In the genomic region with DNA sequence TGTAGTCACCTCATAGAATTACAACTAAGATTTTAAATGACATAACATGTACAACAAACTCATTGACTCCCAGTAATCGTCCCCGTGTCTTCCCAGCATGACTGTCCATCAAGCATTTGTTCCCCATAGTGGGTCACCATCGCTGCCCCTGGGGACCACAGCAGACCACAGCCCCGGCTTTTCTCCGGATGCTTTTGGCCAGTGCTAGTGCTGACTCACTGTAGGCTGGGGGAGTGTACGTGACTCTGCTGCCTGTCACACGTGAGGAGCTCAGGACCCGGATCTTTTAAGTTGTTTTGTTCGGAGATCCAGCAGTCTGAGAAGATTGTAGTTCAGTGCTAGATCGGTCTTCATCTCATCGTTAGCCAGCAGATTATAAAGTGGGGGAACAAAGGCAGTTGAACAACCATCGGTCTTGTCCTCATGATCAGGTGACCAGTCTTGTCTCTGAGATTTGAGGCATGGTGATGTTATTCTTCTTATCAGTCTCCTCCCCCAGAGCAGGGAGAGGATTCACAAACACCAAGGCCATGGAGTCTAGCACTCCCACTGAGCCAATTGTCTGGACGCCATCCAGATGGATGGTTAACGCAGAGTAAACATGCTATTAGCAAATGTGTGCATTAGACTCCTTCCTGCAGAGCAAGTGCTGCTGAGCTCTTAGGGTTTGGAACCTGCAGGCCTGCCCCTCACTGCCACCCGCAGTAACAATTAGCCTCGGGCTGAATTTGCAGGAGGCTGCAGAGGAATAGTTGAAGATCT, we compare ENCODE assay signal across 9 mouse cellular contexts.
DNase-seq lines count a peak whose midpoint lies in the region; ATAC-seq and TF ChIP-seq lines count a peak whose summit lies in the region.
"Had no signal": no experiment of that assay in that cellular context is flagged by ENCODE, and none has a peak within 500 bp of the region (broad histone marks: within the 10 kb centered on the region; RNA-seq: fewer than 3 reads in every experiment).

No protein-coding gene starts in this region.

- 60% methylated on average over 16 of the region's 16 CpGs for WGBS in hindbrain, postnatal 0 days

- no peaks in the 10 kb centered on the region for H3K9me3 ChIP-seq in ES-E14 (ENCODE audit: control insufficient read depth, insufficient read depth, low read depth, low read length)
- no peaks in the 10 kb centered on the region for H3K9me3 ChIP-seq in hindbrain, postnatal 0 days (ENCODE audit: low read length)

- H3K36me3 ChIP-seq in ES-E14 (ENCODE audit: control insufficient read depth, insufficient read depth, low read length, poor library complexity, severe bottlenecking) = no peaks in the 10 kb centered on the region
- no peaks in the 10 kb centered on the region for H3K36me3 ChIP-seq in hindbrain, postnatal 0 days (ENCODE audit: insufficient read depth, low read length)

- 0 out of 2 replicates have a peak, but pooled peaks have one; percentile 27 for ATAC-seq in hindbrain, postnatal 0 days
- ATAC-seq in megakaryocyte, adult 5-6 weeks (ENCODE audit: poor library complexity, severe bottlenecking) = no peak

- H3K27ac ChIP-seq in ES-E14 (ENCODE audit: insufficient read depth, low read depth, low read length, poor library complexity, severe bottlenecking) = peak overlapping the region; percentile 57; the same call in 1 of the 2 replicates
- no peak overlapping the region for H3K27ac ChIP-seq in hindbrain, postnatal 0 days

- peak; percentile 12 for DNase-seq in kidney, postnatal 10 days
- no peak for DNase-seq in kidney, adult 18-20 months
- peak; percentile 64 for DNase-seq in 3134 (ENCODE audit: extremely low read depth, insufficient read length, low spot score)
- no peak for DNase-seq in ES-E14 (ENCODE audit: low read depth, low spot score)
- peak; percentile 47 for DNase-seq in hindbrain, postnatal 0 days (ENCODE audit: low spot score)
- no peak for DNase-seq in cerebellum, postnatal 25 days
- DNase-seq: kidney, adult 2 months; thymus, adult 18-20 months had no signal

- TF ChIP-seq CTCF in hindbrain, postnatal 0 days (IDR thresholded peaks at IDR 0.05; ENCODE audit: low read depth) = no peak

- H3K9ac ChIP-seq in ES-E14 (ENCODE audit: insufficient read depth, low read depth, low read length, poor library complexity, severe bottlenecking) = no peak overlapping the region
- no peak overlapping the region for H3K9ac ChIP-seq in hindbrain, postnatal 0 days (replicated peaks; ENCODE audit: low read length)

- H3K4me3 ChIP-seq in ES-E14 (ENCODE audit: insufficient read depth in 1 of 2, low read depth in 1 of 2, low read length in 2 of 2, poor library complexity in 1 of 2, severe bottlenecking in 1 of 2) = no peak overlapping the region
- H3K4me3 ChIP-seq in hindbrain, postnatal 0 days (ENCODE audit: low read length) = no peak overlapping the region

- H3K27me3 ChIP-seq in hindbrain, postnatal 0 days (ENCODE audit: insufficient read depth, low read length) = no peaks in the 10 kb centered on the region

- H3K4me2 ChIP-seq in hindbrain, postnatal 0 days (ENCODE audit: low read depth, low read length) = no peak overlapping the region

- in situ Hi-C loops in ES-E14 (cut with MboI; ENCODE audit: low sequenced_read_pairs in 2 of 2, unreplicated experiment in 2 of 2) = no loop called here

- no peaks in the 10 kb centered on the region for H3K4me1 ChIP-seq in ES-E14 (ENCODE audit: control insufficient read depth in 2 of 2, insufficient read depth in 2 of 2, low read length in 2 of 2, poor library complexity in 1 of 2)
- H3K4me1 ChIP-seq in hindbrain, postnatal 0 days (ENCODE audit: insufficient read depth, low read length) = no peaks in the 10 kb centered on the region

TF ChIP-seq in ES-E14, 5 proteins besides CTCF, POLR2A, EP300 and RAD21:
- no peak for TF ChIP-seq ZC3H11A (IDR thresholded peaks at IDR 0.05; ENCODE audit: borderline replicate concordance, low read depth, low read length)
- 0 out of 2 replicates have a peak, but pooled peaks have one; percentile 24 for TF ChIP-seq MAFK (IDR thresholded peaks at IDR 0.05; ENCODE audit: insufficient read depth, low read depth, low read length)

Comparison
In these comparisons a context has a peak if more than half of its experiments do, and no peak if none do; other contexts are left out.
1. DNase-seq: peak in kidney, postnatal 10 days (single experiment), 3134 (single experiment) and hindbrain, postnatal 0 days (single experiment); none in kidney, adult 18-20 months (single experiment), ES-E14 (single experiment) and cerebellum, postnatal 25 days (0 of 2).